Mouse (Mus musculus) thymus, postnatal 25 days (tissue): Measurements from ENCODE around the gene Stk32b.

ENCODE experiments used
- DNase-seq: peaks from one replicate; pipeline ENCODE4 v3.0.0; 2022

The Stk32b gene

GRCm38 (mm10) chr5:37659177-37659576, 57.8 kb downstream of the Stk32b start:
- DNase-seq = no peak

GRCm38 (mm10) chr5:37657741-37658140, 59.2 kb downstream of the Stk32b start:
- DNase-seq = no peak

GRCm38 (mm10) chr5:37655208-37655607, 61.8 kb downstream of the Stk32b start:
- no peak for DNase-seq

- no peak for DNase-seq
Observed at GRCm38 (mm10) chr5:37650681-37651211, 66.2 kb downstream of the Stk32b start.

- no peak for DNase-seq
Observed at GRCm38 (mm10) chr5:37650089-37650601, 66.8 kb downstream of the Stk32b start.

- no peak for DNase-seq
Observed at GRCm38 (mm10) chr5:37644082-37644481, 72.9 kb downstream of the Stk32b start.

- no peak for DNase-seq
Observed at GRCm38 (mm10) chr5:37642486-37642885, 74.5 kb downstream of the Stk32b start.

- no peak for DNase-seq
Observed at GRCm38 (mm10) chr5:37634791-37635190, 82.2 kb downstream of the Stk32b start.

- no peak for DNase-seq
Observed at GRCm38 (mm10) chr5:37627437-37628163, 89.4 kb downstream of the Stk32b start.

GRCm38 (mm10) chr5:37611874-37612273, 105.1 kb downstream of the Stk32b start:
- no peak for DNase-seq

GRCm38 (mm10) chr5:37599566-37599965, 117.4 kb downstream of the Stk32b start:
- no peak for DNase-seq

- DNase-seq = no peak
Observed at GRCm38 (mm10) chr5:37598271-37598670, 118.7 kb downstream of the Stk32b start.

- no peak for DNase-seq
Observed at GRCm38 (mm10) chr5:37592411-37592810, 124.6 kb downstream of the Stk32b start.

GRCm38 (mm10) chr5:37587861-37588260, 129.1 kb downstream of the Stk32b start:
- DNase-seq = no peak

- no peak for DNase-seq
Observed at GRCm38 (mm10) chr5:37586071-37586470, 130.9 kb downstream of the Stk32b start.

GRCm38 (mm10) chr5:37575427-37575826, 141.5 kb downstream of the Stk32b start:
- no peak for DNase-seq

- DNase-seq = no peak
Observed at GRCm38 (mm10) chr5:37557274-37557815, 159.6 kb downstream of the Stk32b start.

GRCm38 (mm10) chr5:37554231-37554630, 162.7 kb downstream of the Stk32b start:
- no peak for DNase-seq

GRCm38 (mm10) chr5:37551649-37552048, 165.3 kb downstream of the Stk32b start:
- DNase-seq = no peak

GRCm38 (mm10) chr5:37535726-37536293, 181.2 kb downstream of the Stk32b start:
- DNase-seq = no peak

GRCm38 (mm10) chr5:37535227-37535626, 181.7 kb downstream of the Stk32b start:
- no peak for DNase-seq

GRCm38 (mm10) chr5:37525363-37525762, 191.6 kb downstream of the Stk32b start:
- DNase-seq = no peak

- DNase-seq = no peak
Observed at GRCm38 (mm10) chr5:37520441-37520840, 196.5 kb downstream of the Stk32b start.

- no peak for DNase-seq
Observed at GRCm38 (mm10) chr5:37512479-37512878, 204.5 kb downstream of the Stk32b start.
